Mouse (Mus musculus): Measurements from ENCODE around the gene Rab3c.
A peak's percentile ranks its signal among the peaks of the same experiment; 100 is the strongest.

Rab3c gene

DNA sequence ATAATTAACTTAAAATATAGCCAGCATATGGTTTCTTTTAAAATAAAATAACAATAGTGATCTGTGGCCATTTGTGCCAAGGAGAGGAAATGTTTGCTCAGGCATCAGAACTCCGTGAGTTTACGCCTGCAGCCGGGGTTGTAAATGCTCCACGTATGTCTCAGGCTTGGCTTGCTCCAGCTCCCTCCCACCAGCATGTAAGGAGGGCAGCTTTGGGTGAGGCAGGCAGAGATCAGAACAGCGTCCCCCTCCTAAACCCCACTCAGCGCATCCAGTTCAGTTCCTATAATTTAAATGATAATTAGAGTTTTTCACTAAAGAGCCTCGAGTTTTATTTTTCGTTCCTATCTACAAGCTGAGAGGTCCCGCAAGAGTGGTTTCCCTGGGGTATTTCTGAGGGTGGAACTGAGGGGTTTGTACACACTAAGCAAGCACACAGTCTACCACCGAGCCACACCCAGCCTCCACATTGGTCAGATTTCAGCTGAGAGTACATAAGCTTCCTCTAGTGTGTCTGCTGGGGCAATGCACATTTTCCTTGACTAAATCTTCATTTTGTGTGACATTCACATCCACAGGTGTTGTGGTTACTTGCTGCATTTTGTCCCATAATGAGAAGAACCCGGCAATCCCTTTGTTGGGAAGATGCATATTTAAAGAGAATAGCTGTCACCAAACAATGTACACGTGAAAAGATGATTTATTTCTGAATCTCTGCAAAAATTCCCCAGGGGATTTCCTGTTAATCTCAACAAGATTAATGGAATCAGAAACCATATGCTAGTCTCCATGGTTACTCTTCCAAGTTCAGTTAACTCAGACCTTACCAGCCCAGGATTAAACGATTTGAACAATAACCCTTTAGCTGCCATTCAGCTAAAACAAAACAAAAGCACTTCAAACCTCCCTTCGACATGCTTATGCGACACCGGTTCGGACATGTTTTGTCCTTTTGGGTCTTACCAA is 186.8 kb downstream of the Rab3c start:
- DNase-seq = no peak

GRCm38 (mm10) chr13:110083961-110084360 is 196.8 kb downstream of the Rab3c start:
- no peak for DNase-seq

DNA sequence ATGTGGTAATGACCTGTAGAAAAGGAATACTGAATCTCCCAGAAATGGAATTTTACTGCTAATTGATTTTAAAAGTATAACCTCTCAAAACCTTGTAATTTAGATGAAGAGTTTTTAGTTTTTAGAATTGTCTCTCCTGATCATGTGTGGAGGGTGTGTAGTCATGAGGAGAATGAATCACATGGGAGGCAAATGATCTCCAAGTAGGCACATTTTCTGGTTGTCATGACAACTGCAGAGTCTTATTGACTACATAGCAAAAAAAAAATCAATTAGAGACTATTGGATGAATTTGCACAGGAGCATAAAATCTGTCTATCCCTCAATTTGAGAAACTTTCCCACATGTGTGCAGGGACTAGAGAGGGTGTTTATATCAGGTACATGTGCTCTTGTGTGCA is 199.6 kb downstream of the Rab3c start:
- no peak for DNase-seq

DNA sequence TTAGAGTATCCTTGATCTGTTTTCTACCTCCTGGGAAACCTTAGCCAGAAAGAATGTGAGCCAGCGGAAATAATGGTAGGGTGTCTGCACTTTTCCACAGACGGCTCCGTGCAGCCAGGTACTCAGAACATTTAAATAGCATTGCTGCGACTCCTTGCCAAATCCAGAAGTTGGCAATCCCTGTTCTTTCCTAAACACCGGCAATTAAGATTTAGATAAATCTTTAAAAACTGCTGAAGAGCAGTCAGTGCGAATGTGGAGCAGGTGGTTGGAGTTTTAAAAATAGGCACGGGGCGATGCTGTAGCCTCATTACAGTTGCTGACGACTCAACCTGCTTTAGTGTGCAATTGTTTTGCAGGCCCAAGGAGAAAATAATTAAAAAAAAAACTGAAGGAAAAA is 205.2 kb downstream of the Rab3c start:
- no peak for DNase-seq

- DNase-seq = no peak
Measured at GRCm38 (mm10) chr13:110074180-110074579, 206.6 kb downstream of the Rab3c start.

DNA sequence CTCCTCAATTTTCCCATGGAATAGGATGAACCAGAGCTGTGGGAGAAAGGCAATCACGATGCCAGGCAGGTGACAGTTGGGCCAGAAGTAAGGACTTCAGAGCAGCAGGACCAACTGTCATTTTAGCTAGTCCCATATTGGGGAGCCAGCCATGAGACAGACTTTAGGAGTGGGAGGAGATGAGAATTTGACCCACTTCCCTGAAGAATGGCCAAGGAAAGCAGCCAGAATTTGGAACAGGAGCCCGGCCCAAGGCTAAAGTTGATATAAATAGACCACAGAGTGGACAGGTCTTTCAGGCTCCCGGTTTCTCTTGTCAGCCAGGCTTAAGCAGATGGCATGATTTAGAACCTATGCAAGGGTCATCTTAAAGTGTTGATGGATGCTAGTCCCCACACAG is 213.6 kb downstream of the Rab3c start:
- DNase-seq = no peak

- DNase-seq = no peak
Measured at GRCm38 (mm10) chr13:110066674-110067073, 214.1 kb downstream of the Rab3c start.

- peak; percentile 72 to 82 for DNase-seq
Measured at GRCm38 (mm10) chr13:110062835-110063411, 217.9 kb downstream of the Rab3c start.

- DNase-seq = no peak
Measured at GRCm38 (mm10) chr13:110062288-110062687, 218.5 kb downstream of the Rab3c start.

DNA sequence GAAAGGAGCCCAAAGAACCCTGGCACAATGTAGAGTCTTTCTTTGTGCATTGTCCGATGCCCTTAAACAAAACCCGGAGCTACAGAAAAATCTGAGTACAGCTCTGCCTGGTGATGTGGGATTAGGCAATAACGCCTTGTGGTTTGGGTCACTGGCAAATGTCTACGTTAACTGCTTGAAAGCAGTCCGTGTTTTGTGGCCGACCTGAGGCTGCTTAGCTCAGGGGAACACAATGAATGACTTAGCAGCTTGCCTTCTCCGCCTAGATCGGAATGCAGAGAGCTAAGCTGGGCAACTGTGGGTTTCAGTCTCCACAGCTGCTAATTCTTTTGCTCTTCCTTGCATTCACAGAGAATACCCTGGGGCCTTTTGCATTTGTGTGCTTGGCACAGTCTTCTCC is 226.3 kb downstream of the Rab3c start:
- DNase-seq = no peak

DNA sequence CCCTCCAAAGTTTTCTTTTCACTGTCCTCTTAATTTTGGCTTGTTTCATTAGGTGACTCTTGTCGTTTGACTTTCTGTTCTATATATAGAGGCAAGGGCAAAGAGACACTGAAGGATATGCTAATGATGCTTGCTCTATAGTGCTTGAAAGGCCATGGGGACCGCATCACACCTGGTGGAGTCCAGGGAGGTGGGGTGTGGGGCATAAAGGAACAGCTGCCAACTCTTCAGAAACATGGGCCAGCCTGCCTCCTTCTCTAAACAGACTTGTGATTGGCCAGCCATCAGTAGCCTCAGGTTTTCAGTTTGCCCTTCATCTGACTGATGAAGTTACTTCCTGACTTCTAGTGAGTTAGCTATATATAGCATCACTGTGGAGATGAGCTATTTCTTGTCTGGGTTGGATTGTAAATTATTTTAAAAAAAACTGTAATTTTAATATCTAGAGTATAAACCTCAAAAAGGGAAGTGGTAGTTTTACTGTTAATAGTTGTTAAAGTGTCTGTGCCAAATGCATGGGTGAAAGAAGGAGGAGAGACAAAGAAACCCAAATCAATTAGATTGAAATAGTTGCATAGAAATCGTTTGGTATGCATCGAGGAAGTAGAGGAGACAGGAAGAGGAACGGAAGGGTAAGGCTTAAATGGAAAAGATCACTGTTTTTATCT is 231.9 kb downstream of the Rab3c start:
- no peak for DNase-seq

DNA sequence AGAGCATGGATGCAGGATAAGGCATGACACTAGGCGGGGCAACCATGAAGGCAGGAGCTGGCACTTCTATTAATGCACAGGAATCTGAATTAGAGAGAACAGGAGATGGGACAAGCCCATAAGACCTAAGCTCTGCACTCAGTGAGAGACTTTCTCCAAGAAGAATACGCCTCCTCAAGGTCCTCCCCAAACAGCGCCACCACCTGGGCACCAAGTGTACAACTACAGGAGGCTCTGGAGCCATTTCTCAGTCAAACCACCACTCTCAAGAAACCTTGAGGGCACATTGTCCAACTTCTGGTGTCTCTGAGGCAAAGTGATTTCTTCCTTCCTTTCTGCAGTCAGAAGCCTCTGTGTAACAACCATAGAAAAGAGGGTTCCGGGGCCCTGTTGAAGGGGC is 236.4 kb downstream of the Rab3c start:
- no peak for DNase-seq

GRCm38 (mm10) chr13:110039779-110040498 is 240.9 kb downstream of the Rab3c start:
- DNase-seq = peak in 1 of 2 experiments; percentile 56

GRCm38 (mm10) chr13:110039170-110039569 is 241.6 kb downstream of the Rab3c start:
- no peak for DNase-seq

GRCm38 (mm10) chr13:110038521-110038920 is 242.3 kb downstream of the Rab3c start:
- DNase-seq = no peak

GRCm38 (mm10) chr13:110034885-110035284 is 245.9 kb downstream of the Rab3c start:
- DNase-seq = no peak

DNA sequence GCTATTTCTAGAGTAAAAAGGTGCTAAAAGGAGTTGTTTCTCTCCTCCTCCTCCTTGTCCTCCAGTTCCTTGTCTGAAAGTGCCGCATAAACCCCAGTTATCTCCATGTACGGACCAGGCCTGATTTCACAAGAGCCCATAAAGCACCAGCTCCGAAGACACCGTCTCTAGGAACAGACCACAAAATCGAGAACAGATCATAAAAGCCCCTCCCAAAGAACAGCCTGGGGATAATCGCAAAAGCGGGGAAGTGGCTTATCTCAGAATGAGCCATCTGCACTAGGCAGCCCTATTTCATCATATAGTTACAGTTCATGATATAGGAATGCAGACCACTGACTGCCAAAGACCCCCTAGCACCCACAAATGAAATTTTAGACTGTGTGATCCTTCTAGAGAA is 246.8 kb downstream of the Rab3c start:
- no peak for DNase-seq

DNA sequence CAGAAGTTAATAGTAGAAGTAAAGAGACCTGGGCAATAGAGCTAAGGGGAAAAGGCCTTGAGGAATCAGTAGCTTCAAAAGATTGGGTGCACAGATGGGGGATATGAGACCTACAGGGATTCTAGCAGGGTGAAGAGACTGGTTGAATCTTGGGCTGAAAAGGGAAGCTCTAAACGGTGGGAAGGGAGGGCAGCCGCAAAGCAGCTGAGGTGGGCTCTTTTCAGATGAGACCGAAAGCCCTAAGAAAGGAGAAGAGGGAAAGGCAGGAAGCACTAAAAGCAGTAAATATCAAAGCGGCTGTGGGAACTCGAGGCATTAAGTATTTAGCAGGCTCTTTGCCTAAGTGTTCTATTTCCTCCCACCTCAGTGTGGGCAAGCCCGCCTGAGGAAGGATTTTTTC is 248.9 kb downstream of the Rab3c start:
- no peak for DNase-seq

- no peak for DNase-seq
Measured at GRCm38 (mm10) chr13:110031061-110031460, 249.7 kb downstream of the Rab3c start.

DNA sequence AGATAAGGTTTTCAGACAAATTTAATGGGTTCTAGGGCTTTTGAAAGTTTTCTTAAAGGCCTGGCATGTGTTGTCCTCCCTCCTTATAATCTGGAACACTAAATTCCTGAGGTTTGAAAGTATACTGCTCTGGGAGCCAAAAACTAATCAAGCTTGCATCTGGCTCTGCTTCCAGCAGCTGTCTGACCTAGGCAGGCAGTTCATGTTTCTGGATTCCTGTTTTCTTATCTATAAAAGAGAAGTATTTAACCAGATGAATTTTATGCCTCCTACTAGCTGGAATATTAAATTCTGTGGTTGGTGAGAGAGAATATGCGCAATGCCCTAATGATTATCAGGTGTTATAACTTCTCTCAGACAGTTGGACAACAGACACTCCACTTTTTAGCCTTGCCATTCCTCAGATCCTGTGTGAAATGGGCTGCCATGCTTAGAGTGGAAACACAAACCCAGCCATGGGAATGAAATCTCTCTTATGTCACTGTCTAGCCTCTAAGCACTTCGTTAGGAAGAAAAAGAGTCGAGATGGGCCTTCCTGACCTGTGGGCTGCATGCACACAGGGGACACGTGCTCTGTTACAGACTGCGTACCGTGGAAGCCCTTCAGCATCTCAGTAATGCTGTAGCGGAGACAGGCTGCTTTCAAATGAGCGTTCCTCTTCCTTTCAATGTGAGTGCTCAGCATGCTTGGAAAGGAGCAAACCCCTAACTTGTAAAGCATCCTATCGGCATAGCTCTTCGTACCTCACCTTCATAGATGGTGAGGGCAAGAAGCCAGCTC is 256.2 kb downstream of the Rab3c start:
- DNase-seq = no peak

GRCm38 (mm10) chr13:110023031-110023430 is 257.8 kb downstream of the Rab3c start:
- DNase-seq = peak in 1 of 2 experiments; percentile 44

- DNase-seq = no peak
Measured at GRCm38 (mm10) chr13:110019774-110020173, 261.0 kb downstream of the Rab3c start.

All from kidney, postnatal 36 days (tissue).